24 mouse cellular contexts compared by ENCODE assay signal in genomic region chr9:14108798-14109197, GRCm38 (mm10).
DNase-seq lines count a peak whose midpoint lies in the region; ATAC-seq and TF ChIP-seq lines count a peak whose summit lies in the region.
"Had no signal": no experiment of that assay in that cellular context is flagged by ENCODE, and none has a peak within 500 bp of the region (broad histone marks: within the 10 kb centered on the region; RNA-seq: fewer than 3 reads in every experiment).

No protein-coding gene starts in this region.

- no peak for TF ChIP-seq CTCF in kidney, postnatal 0 days (IDR thresholded peaks at IDR 0.05; ENCODE audit: low read depth)
- TF ChIP-seq CTCF in lung, adult 2 months (IDR thresholded peaks at IDR 0.05; ENCODE audit: insufficient read depth, low read length) = no peak

- H3K4me2 ChIP-seq in intestine, embryonic 14.5 days (ENCODE audit: low read length) = no peak overlapping the region
- H3K4me2 ChIP-seq in intestine, embryonic 15.5 days (replicated peaks) = no peak overlapping the region
- H3K4me2 ChIP-seq in kidney, postnatal 0 days (ENCODE audit: low read length) = no peak overlapping the region
- no peak overlapping the region for H3K4me2 ChIP-seq in lung, embryonic 15.5 days
- no peak overlapping the region for H3K4me2 ChIP-seq in stomach, embryonic 15.5 days
- H3K4me2 ChIP-seq: embryonic facial prominence, embryonic 13.5 days; embryonic facial prominence, embryonic 15.5 days; forebrain, embryonic 12.5 days had no signal

- no peaks in the 10 kb centered on the region for H3K9me3 ChIP-seq in intestine, embryonic 14.5 days (ENCODE audit: control insufficient read depth, low read length)
- H3K9me3 ChIP-seq in intestine, embryonic 15.5 days = no peaks in the 10 kb centered on the region
- H3K9me3 ChIP-seq in kidney, postnatal 0 days (replicated peaks; ENCODE audit: low read length) = no peaks in the 10 kb centered on the region
- H3K9me3 ChIP-seq in lung, embryonic 15.5 days = no peaks in the 10 kb centered on the region
- no peaks in the 10 kb centered on the region for H3K9me3 ChIP-seq in stomach, embryonic 15.5 days
- H3K9me3 ChIP-seq: embryonic facial prominence, embryonic 13.5 days; embryonic facial prominence, embryonic 15.5 days; forebrain, embryonic 10.5 days; forebrain, embryonic 12.5 days had no signal

- ATAC-seq in intestine, embryonic 14.5 days (replicated peaks; ENCODE audit: low FRiP score, low TSS enrichment, low read depth) = 0 out of 2 replicates have a peak, but pooled peaks have one; percentile 17
- no peak for ATAC-seq in intestine, embryonic 15.5 days
- ATAC-seq in kidney, postnatal 0 days (replicated peaks; ENCODE audit: low FRiP score, low read depth) = no peak
- no peak for ATAC-seq in lung, embryonic 15.5 days (ENCODE audit: borderline replicate concordance, extremely low read depth, low FRiP score, low TSS enrichment)
- no peak for ATAC-seq in stomach, embryonic 15.5 days (ENCODE audit: insufficient read depth, low FRiP score, low read depth)
- ATAC-seq: forebrain, embryonic 14.5 days had no signal

- H3K9ac ChIP-seq in intestine, embryonic 14.5 days (ENCODE audit: low read length) = no peak overlapping the region
- H3K9ac ChIP-seq in intestine, embryonic 15.5 days = no peak overlapping the region
- H3K9ac ChIP-seq in kidney, postnatal 0 days (ENCODE audit: low read depth, low read length) = no peak overlapping the region
- H3K9ac ChIP-seq in lung, embryonic 15.5 days = no peak overlapping the region
- no peak overlapping the region for H3K9ac ChIP-seq in stomach, embryonic 15.5 days
- H3K9ac ChIP-seq: embryonic facial prominence, embryonic 13.5 days; embryonic facial prominence, embryonic 15.5 days; forebrain, embryonic 12.5 days had no signal

- no peak for TF ChIP-seq POLR2A in lung, adult 2 months (IDR thresholded peaks at IDR 0.05; ENCODE audit: borderline replicate concordance, extremely low read depth, low read depth, low read length)

- no peak overlapping the region for H3K27ac ChIP-seq in intestine, embryonic 14.5 days (ENCODE audit: low read depth)
- H3K27ac ChIP-seq in intestine, embryonic 15.5 days = no peak overlapping the region
- H3K27ac ChIP-seq in kidney, postnatal 0 days = no peak overlapping the region
- 0 out of 2 replicates have a peak overlapping the region, but pooled peaks have one; percentile 22 for H3K27ac ChIP-seq in lung, embryonic 15.5 days
- peak overlapping the region; percentile 33 for H3K27ac ChIP-seq in stomach, embryonic 15.5 days
- H3K27ac ChIP-seq: embryonic facial prominence, embryonic 13.5 days; embryonic facial prominence, embryonic 15.5 days; forebrain, embryonic 10.5 days; forebrain, embryonic 12.5 days had no signal

- no peaks in the 10 kb centered on the region for H3K4me1 ChIP-seq in intestine, embryonic 14.5 days (replicated peaks; ENCODE audit: control insufficient read depth, insufficient read depth, low read length)
- peaks cover 3% of the 10 kb centered on the region; the same call in 1 of the 2 replicates for H3K4me1 ChIP-seq in intestine, embryonic 15.5 days (replicated peaks)
- H3K4me1 ChIP-seq in kidney, postnatal 0 days (replicated peaks; ENCODE audit: insufficient read depth, low read length) = no peaks in the 10 kb centered on the region
- H3K4me1 ChIP-seq in lung, embryonic 15.5 days = peaks cover 11% of the 10 kb centered on the region; the same call in 1 of the 2 replicates
- no peaks in the 10 kb centered on the region; the same call in 1 of the 2 replicates for H3K4me1 ChIP-seq in lung, adult 2 months (ENCODE audit: control insufficient read depth, insufficient read depth, low read length)
- peaks cover 9% of the 10 kb centered on the region; the same call in 1 of the 2 replicates for H3K4me1 ChIP-seq in stomach, embryonic 15.5 days
- H3K4me1 ChIP-seq: embryonic facial prominence, embryonic 13.5 days; embryonic facial prominence, embryonic 15.5 days; forebrain, embryonic 12.5 days had no signal

- no peaks in the 10 kb centered on the region for H3K27me3 ChIP-seq in intestine, embryonic 14.5 days (replicated peaks; ENCODE audit: control insufficient read depth, insufficient read depth, low read length)
- H3K27me3 ChIP-seq in intestine, embryonic 15.5 days (replicated peaks) = no peaks in the 10 kb centered on the region
- H3K27me3 ChIP-seq in kidney, postnatal 0 days (ENCODE audit: insufficient read depth, low read length) = no peaks in the 10 kb centered on the region
- no peaks in the 10 kb centered on the region for H3K27me3 ChIP-seq in lung, embryonic 15.5 days
- no peaks in the 10 kb centered on the region for H3K27me3 ChIP-seq in stomach, embryonic 15.5 days (replicated peaks)
- H3K27me3 ChIP-seq: embryonic facial prominence, embryonic 13.5 days; embryonic facial prominence, embryonic 15.5 days; forebrain, embryonic 12.5 days had no signal

- no peaks in the 10 kb centered on the region for H3K36me3 ChIP-seq in intestine, embryonic 14.5 days (ENCODE audit: control insufficient read depth, insufficient read depth, low read length)
- no peaks in the 10 kb centered on the region for H3K36me3 ChIP-seq in intestine, embryonic 15.5 days
- H3K36me3 ChIP-seq in kidney, postnatal 0 days (ENCODE audit: insufficient read depth, low read length) = no peaks in the 10 kb centered on the region
- H3K36me3 ChIP-seq in lung, embryonic 15.5 days = no peaks in the 10 kb centered on the region
- no peaks in the 10 kb centered on the region for H3K36me3 ChIP-seq in stomach, embryonic 15.5 days
- H3K36me3 ChIP-seq: embryonic facial prominence, embryonic 13.5 days; embryonic facial prominence, embryonic 15.5 days; forebrain, embryonic 10.5 days; forebrain, embryonic 12.5 days had no signal

- no peak for DNase-seq in intestine, embryonic 14.5 days (ENCODE audit: low spot score)
- peak; percentile 36 for DNase-seq in kidney, postnatal 0 days (ENCODE audit: low spot score)
- DNase-seq in kidney, postnatal 25 days = no peak
- DNase-seq in lung, adult 2 months = no peak
- DNase-seq in frontal cortex, adult 2 months (ENCODE audit: extremely low spot score in 1 of 2, low spot score in 1 of 2) = no peak
- DNase-seq: adrenal gland, adult 2 months; adrenal gland, postnatal 10 days; adrenal gland, postnatal 25 days; cerebellum, adult 11 months; cerebellum, adult 18-20 months; cerebellum, adult 8-10 months; cerebellum, adult 9-11 months; cerebellum, postnatal 14 days; cerebellum, postnatal 36 days; embryo, embryonic 11 days had no signal

- H3K4me3 ChIP-seq in intestine, embryonic 14.5 days (ENCODE audit: low read depth, low read length) = no peak overlapping the region
- no peak overlapping the region for H3K4me3 ChIP-seq in intestine, embryonic 15.5 days (replicated peaks)
- no peak overlapping the region for H3K4me3 ChIP-seq in kidney, postnatal 0 days (replicated peaks; ENCODE audit: low read depth, low read length)
- no peak overlapping the region for H3K4me3 ChIP-seq in lung, embryonic 15.5 days
- H3K4me3 ChIP-seq in lung, adult 2 months (replicated peaks; ENCODE audit: extremely low read depth, low read depth, low read length) = no peak overlapping the region
- H3K4me3 ChIP-seq in stomach, embryonic 15.5 days (replicated peaks) = no peak overlapping the region
- H3K4me3 ChIP-seq: embryonic facial prominence, embryonic 13.5 days; embryonic facial prominence, embryonic 15.5 days; erythroblast, embryonic 14.5 days; forebrain, embryonic 10.5 days; forebrain, embryonic 12.5 days had no signal

- WGBS in intestine, embryonic 14.5 days = 47% methylated on average over 4 of the region's 4 CpGs
- WGBS in intestine, embryonic 15.5 days = 57% methylated on average over 4 of the region's 4 CpGs
- 40% methylated on average over 4 of the region's 4 CpGs for WGBS in kidney, postnatal 0 days
- WGBS in lung, embryonic 15.5 days = 50% methylated on average over 4 of the region's 4 CpGs
- 76% methylated on average over 4 of the region's 4 CpGs for WGBS in lung, adult 2 months
- WGBS in stomach, embryonic 15.5 days = 50% methylated on average over 4 of the region's 4 CpGs

Comparison
In these comparisons a context has a peak if more than half of its experiments do, and no peak if none do; other contexts are left out.
1. H3K27ac ChIP-seq: peak in lung, embryonic 15.5 days (single experiment) and stomach, embryonic 15.5 days (single experiment); none in intestine, embryonic 14.5 days (single experiment), intestine, embryonic 15.5 days (single experiment) and kidney, postnatal 0 days (single experiment).